Mouse (Mus musculus) C2C12 (cell line): Measurements from ENCODE around the gene Fgf8.

ENCODE experiments used
- CTCF ChIP-seq: IDR thresholded peaks from one replicate; pipeline ENCODE4 v1.5.1; 2011; ENCODE audit not compliant: control insufficient read depth, insufficient read depth, insufficient read length
- FOSL1 ChIP-seq: IDR thresholded peaks from one replicate; pipeline ENCODE4 v1.8.0; 2011; ENCODE audit warnings: mild to moderate bottlenecking, low read length; ENCODE audit not compliant: poor library complexity, insufficient read depth, severe bottlenecking
- MYOG ChIP-seq: IDR thresholded peaks from one replicate; pipeline ENCODE4 v1.6.1; 2011; ENCODE audit not compliant: control insufficient read depth, insufficient read length; ENCODE audit errors: extremely low read depth

DNA sequence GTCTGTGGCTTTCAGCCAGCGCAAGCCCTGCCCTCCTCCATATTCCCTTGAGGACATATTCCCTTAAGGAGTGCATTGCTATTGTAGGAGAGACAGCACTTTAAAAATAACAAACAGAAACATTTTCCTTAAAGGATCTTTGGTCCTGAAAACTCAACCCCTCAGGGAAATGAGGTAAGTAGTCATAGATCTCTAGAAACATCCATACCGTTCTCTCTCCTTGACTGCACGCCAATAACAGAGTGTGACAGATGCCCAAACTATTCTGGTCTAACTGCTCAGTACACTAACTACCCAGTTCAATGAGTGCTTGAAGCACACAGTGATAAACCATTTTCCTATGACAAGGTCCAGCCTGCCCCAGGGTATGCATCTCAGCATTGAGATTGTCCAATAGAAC lies 24.4 kb downstream of the Fgf8 start:
- no peak for TF ChIP-seq CTCF
- TF ChIP-seq MYOG = no peak
- TF ChIP-seq FOSL1 = no peak
